Mouse (Mus musculus) heart, adult 9 months (tissue): ENCODE measurements around the gene Arhgap42.

Experiments used
- DNase-seq, 2 experiments: peaks; one replicate each; pipeline ENCODE4 v3.0.0; 2022; ENCODE audit warnings: low spot score in 2 of 2

Arhgap42 gene

GRCm38 (mm10) chr9:9037017-9037671 lies 201.8 kb downstream of the Arhgap42 start:
- no peak for DNase-seq

GRCm38 (mm10) chr9:9027904-9028303 lies 211.0 kb downstream of the Arhgap42 start:
- no peak for DNase-seq

- DNase-seq: no peak
Measured at GRCm38 (mm10) chr9:9027445-9027844, 211.5 kb downstream of the Arhgap42 start.

GRCm38 (mm10) chr9:9015108-9015507 lies 223.8 kb downstream of the Arhgap42 start:
- DNase-seq: no peak

- DNase-seq: no peak
Measured at GRCm38 (mm10) chr9:9001170-9001569, 237.7 kb downstream of the Arhgap42 start.

- DNase-seq: no peak
Measured at GRCm38 (mm10) chr9:8996494-8996893, 242.4 kb downstream of the Arhgap42 start.

- DNase-seq: no peak
Measured at GRCm38 (mm10) chr9:8982315-8982714, 256.6 kb downstream of the Arhgap42 start.

- no peak for DNase-seq
Measured at GRCm38 (mm10) chr9:8977775-8978174, 261.1 kb downstream of the Arhgap42 start.

- DNase-seq: no peak
Measured at GRCm38 (mm10) chr9:8971491-8971890, 267.4 kb downstream of the Arhgap42 start, which contains the start of gene Gm16485. Gene Gm16485 (plus strand): TSS chr9:8971791.

- DNase-seq: peak; percentile 39 to 54
Measured at GRCm38 (mm10) chr9:8970240-8970639, 268.7 kb downstream of the Arhgap42 start.

- DNase-seq: no peak
Measured at GRCm38 (mm10) chr9:8964512-8965133, 274.3 kb downstream of the Arhgap42 start.

- DNase-seq: no peak
Measured at GRCm38 (mm10) chr9:8953306-8953705, 285.6 kb downstream of the Arhgap42 start.
